Mouse (Mus musculus) kidney, postnatal 14 days (tissue): ENCODE results near the gene Ylpm1.
A peak's percentile ranks its signal among the peaks of the same experiment; 100 is the strongest.

Source experiments
- DNase-seq: peaks from one replicate; pipeline ENCODE4 v3.0.0; 2022; ENCODE audit warnings: mixed read lengths

The Ylpm1 gene

GRCm38 (mm10) chr12:85010541-85010940 lies 14.4 kb downstream of the Ylpm1 start:
- DNase-seq: no peak

- no peak for DNase-seq
Measured at GRCm38 (mm10) chr12:85012185-85012584, 16.1 kb downstream of the Ylpm1 start.

GRCm38 (mm10) chr12:85022071-85022470 lies 25.9 kb downstream of the Ylpm1 start:
- DNase-seq: no peak

- peak; percentile 5 for DNase-seq
Measured at GRCm38 (mm10) chr12:85032710-85033109, 36.6 kb downstream of the Ylpm1 start.

GRCm38 (mm10) chr12:85051218-85051617 lies 55.1 kb downstream of the Ylpm1 start:
- DNase-seq: peak; percentile 6

GRCm38 (mm10) chr12:85071043-85071442 lies 74.9 kb downstream of the Ylpm1 start:
- DNase-seq: no peak

GRCm38 (mm10) chr12:85077100-85077499 lies 81.0 kb downstream of the Ylpm1 start:
- DNase-seq: no peak

GRCm38 (mm10) chr12:85084257-85084656 lies 88.1 kb downstream of the Ylpm1 start:
- DNase-seq: no peak

GRCm38 (mm10) chr12:85084941-85085340 lies 88.8 kb downstream of the Ylpm1 start:
- no peak for DNase-seq

- DNase-seq: no peak
Measured at GRCm38 (mm10) chr12:85087845-85088244, 91.7 kb downstream of the Ylpm1 start.

GRCm38 (mm10) chr12:85091190-85091589 lies 95.1 kb downstream of the Ylpm1 start:
- no peak for DNase-seq

- peak; percentile 75 for DNase-seq
Measured at GRCm38 (mm10) chr12:85092214-85092613, 96.1 kb downstream of the Ylpm1 start.

- peak; percentile 65 for DNase-seq
Measured at GRCm38 (mm10) chr12:85094010-85094409, 97.9 kb downstream of the Ylpm1 start.

- DNase-seq: peak; percentile 21
Measured at GRCm38 (mm10) chr12:85094706-85095105, 98.6 kb downstream of the Ylpm1 start.

GRCm38 (mm10) chr12:85095146-85095545 lies 99.0 kb downstream of the Ylpm1 start:
- DNase-seq: no peak

GRCm38 (mm10) chr12:85095859-85096258 lies 99.7 kb downstream of the Ylpm1 start:
- DNase-seq: no peak

- no peak for DNase-seq
Measured at GRCm38 (mm10) chr12:85101001-85101400, 104.9 kb downstream of the Ylpm1 start.

- DNase-seq: no peak
Measured at GRCm38 (mm10) chr12:85101521-85102106, 105.5 kb downstream of the Ylpm1 start.

- peak; percentile 58 for DNase-seq
Measured at GRCm38 (mm10) chr12:85103096-85103495, 107.0 kb downstream of the Ylpm1 start.

GRCm38 (mm10) chr12:85104789-85105188 lies 108.7 kb downstream of the Ylpm1 start:
- peak; percentile 37 for DNase-seq

GRCm38 (mm10) chr12:85106292-85106691 lies 110.2 kb downstream of the Ylpm1 start:
- no peak for DNase-seq

GRCm38 (mm10) chr12:85108643-85109042 lies 112.5 kb downstream of the Ylpm1 start:
- no peak for DNase-seq

- no peak for DNase-seq
Measured at GRCm38 (mm10) chr12:85109426-85109825, 113.3 kb downstream of the Ylpm1 start.

- peak; percentile 27 for DNase-seq
Measured at GRCm38 (mm10) chr12:85110011-85110697, 114.0 kb downstream of the Ylpm1 start.
